Mouse (Mus musculus) E14TG2a.4 (cell line): ENCODE results near the gene Plekhg2.

ENCODE experiments used
- H3K27me3 ChIP-seq: 2 replicates; pipeline ENCODE4 v1.6.1; 2014; ENCODE audit warnings: low read length, control low read depth; ENCODE audit not compliant: insufficient read depth
- H3K36me3 ChIP-seq: 2 replicates; pipeline ENCODE4 v1.6.1; 2014; ENCODE audit warnings: low read length, control low read depth; ENCODE audit not compliant: insufficient read depth
- H3K4me1 ChIP-seq: replicated peaks from 2 replicates; pipeline ENCODE4 v1.6.1; 2014; ENCODE audit warnings: low read depth, low read length, control low read depth
- H3K4me3 ChIP-seq: replicated peaks from 2 replicates; pipeline ENCODE4 v1.5.1; 2014; ENCODE audit warnings: mild to moderate bottlenecking, low read length
- H3K9me3 ChIP-seq: 2 replicates; pipeline ENCODE4 v1.6.1; 2014; ENCODE audit warnings: low read length, control low read depth
- CTCF ChIP-seq: conservative IDR thresholded peaks from 2 replicates; pipeline ENCODE4 v1.5.1; 2014; ENCODE audit warnings: low read length
- NANOG ChIP-seq: IDR thresholded peaks from 2 replicates; pipeline ENCODE4 v1.6.1; 2014; ENCODE audit warnings: borderline replicate concordance, low read length, mixed read lengths
- POU5F1 ChIP-seq: IDR thresholded peaks from 2 replicates; pipeline ENCODE4 v1.6.1; 2014; ENCODE audit warnings: low read length, borderline replicate concordance

The Plekhg2 gene

DNA sequence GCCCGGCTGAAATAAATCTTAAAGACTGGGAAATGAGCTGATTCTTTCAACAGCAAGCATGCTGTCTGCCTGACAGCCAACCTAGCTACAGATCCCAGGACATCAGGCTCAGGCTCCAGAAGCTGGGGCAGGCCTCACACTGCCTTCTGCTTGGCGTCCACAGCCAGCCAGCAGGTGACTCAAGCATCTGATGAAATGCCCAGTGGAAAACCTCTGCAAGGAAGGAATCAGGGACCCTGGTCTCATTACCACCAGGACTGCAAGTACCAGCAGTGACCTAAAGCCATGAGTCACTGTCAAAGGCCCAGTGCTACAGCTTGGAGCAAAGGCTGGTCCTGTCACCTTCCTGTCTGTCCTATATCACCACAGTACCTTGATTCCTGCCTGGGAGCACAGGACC is 36.9 kb downstream of the Plekhg2 start:
- no peaks in the 10 kb centered on the region for H3K9me3 ChIP-seq
- no peak overlapping the region for H3K4me3 ChIP-seq
- peaks cover 83% of the 10 kb centered on the region for H3K4me1 ChIP-seq
- no peak for TF ChIP-seq POU5F1
- no peak for TF ChIP-seq CTCF
- H3K36me3 ChIP-seq: peaks cover 63% of the 10 kb centered on the region
- no peaks in the 10 kb centered on the region for H3K27me3 ChIP-seq

GRCm38 (mm10) chr7:28334534-28334933 is 37.9 kb downstream of the Plekhg2 start:
- no peak overlapping the region for H3K4me3 ChIP-seq
- peaks cover 85% of the 10 kb centered on the region for H3K4me1 ChIP-seq
- no peaks in the 10 kb centered on the region for H3K27me3 ChIP-seq
- peaks cover 72% of the 10 kb centered on the region for H3K36me3 ChIP-seq
- TF ChIP-seq POU5F1 (no peak), NANOG (no peak)
- H3K9me3 ChIP-seq: no peaks in the 10 kb centered on the region

GRCm38 (mm10) chr7:28328260-28328659 is 44.1 kb downstream of the Plekhg2 start:
- no peaks in the 10 kb centered on the region for H3K9me3 ChIP-seq
- H3K27me3 ChIP-seq: no peaks in the 10 kb centered on the region
- H3K36me3 ChIP-seq: peaks cover 100% of the 10 kb centered on the region
- TF ChIP-seq POU5F1 (no peak), NANOG (no peak), CTCF (no peak)
- peaks cover 56% of the 10 kb centered on the region for H3K4me1 ChIP-seq
- H3K4me3 ChIP-seq: no peak overlapping the region

DNA sequence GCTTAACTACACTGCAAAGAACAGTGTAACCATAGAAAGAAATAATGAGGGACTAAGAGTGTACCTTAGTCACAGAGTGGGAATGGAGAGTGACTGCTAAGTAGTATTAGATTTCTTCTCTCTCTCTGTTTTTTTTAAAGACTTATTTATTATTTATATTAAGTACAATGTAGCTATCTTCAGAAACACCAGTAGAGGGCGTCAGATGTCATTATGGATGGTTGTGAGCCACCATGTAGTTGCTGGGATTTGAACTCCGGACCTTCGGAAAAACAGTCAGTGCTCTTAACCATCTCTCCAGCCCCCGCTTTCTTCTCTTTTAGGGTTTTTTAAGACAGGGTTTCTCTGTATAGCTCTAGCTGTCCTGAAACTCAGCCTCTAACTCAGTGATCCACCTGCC is 45.9 kb downstream of the Plekhg2 start:
- Histone ChIP-seq H3K36me3 (peaks cover 100% of the 10 kb centered on the region), H3K4me3 (no peak overlapping the region), H3K4me1 (peaks cover 39% of the 10 kb centered on the region), H3K27me3 (no peaks in the 10 kb centered on the region), H3K9me3 (no peaks in the 10 kb centered on the region)
- TF ChIP-seq CTCF: peak; percentile 22
- TF ChIP-seq POU5F1: no peak

DNA sequence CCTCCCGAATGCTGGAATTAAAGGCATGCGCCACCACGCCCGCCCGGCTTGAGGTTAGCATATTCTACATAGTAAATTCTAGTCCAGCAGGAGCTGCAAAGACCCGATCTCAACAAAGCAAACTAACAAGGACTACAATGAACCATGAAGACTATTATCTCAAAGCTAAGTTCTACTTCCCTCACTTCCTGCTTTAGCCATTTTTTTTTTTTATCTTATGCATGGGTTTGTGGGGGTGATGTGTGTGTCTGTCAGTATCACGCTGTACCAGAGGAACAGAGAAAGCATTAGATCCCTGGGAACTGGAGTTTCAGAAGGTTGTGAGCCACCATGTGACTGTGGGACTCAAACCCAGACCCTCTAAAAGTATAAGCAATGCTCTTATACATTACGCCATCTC is 47.1 kb downstream of the Plekhg2 start:
- H3K4me3 ChIP-seq: no peak overlapping the region
- H3K4me1 ChIP-seq: peaks cover 27% of the 10 kb centered on the region
- H3K36me3 ChIP-seq: peaks cover 100% of the 10 kb centered on the region
- H3K9me3 ChIP-seq: no peaks in the 10 kb centered on the region
- TF ChIP-seq NANOG: no peak
- no peak for TF ChIP-seq POU5F1
- no peak for TF ChIP-seq CTCF
- H3K27me3 ChIP-seq: no peaks in the 10 kb centered on the region

DNA sequence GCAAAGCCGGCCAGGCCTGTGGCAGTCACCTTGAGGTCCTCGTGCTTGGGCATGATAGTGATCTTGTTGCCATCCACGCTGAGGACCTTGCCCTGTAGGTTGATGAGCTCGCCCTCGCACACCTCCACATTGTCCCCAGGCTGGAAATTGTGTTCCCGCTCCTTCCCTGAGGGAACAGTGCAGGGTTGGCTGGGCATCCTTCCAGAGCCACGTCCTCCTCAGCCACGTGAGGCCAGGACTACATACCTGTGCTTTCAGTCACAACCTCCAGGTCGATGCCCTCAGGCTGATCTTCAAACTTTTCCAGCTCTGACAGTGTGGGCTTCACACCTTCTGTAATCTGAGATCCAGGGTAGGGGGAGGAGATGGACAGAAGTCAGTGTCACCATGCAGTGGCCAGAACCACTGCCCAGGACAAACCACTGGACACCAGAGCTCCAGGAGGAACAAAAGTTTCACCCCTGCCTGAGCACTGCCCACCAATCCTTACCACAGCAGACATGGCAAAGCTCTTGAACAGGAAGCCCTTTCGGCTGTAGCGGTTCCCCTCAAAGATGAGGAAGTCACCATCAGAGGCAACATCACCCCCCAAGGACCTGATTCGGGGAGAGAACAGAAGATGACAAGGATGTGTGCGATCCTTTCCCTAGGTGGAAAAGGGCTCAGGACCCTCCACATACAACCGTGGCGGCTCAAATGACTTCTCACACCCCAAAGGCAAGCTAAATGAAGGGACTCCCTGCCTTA is 50.3 kb downstream of the Plekhg2 start:
- peaks cover 100% of the 10 kb centered on the region for H3K36me3 ChIP-seq
- no peak overlapping the region for H3K4me3 ChIP-seq
- H3K9me3 ChIP-seq: no peaks in the 10 kb centered on the region
- no peak for TF ChIP-seq NANOG
- no peak for TF ChIP-seq CTCF
- no peak for TF ChIP-seq POU5F1
- H3K27me3 ChIP-seq: no peaks in the 10 kb centered on the region
- peaks cover 22% of the 10 kb centered on the region for H3K4me1 ChIP-seq

DNA sequence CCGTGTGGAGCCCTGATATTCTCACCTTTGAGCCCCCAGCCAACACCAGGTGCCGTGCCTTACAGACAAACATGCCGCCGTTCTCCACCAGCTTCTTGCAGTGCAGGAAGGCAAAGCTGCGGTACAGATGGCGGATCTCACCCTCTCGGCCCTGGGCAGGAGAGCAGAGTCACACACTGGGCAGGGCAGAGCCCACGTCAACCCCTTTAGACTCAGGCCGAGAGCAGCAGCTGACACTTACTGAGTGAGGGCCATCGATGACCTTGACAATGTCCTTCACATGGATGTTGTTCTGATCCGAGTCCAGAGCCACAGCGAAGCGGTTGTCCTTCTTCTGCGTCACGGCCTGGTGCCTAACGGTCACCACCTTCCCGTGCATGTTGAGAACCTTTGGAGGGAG is 53.7 kb downstream of the Plekhg2 start:
- Histone ChIP-seq H3K4me1 (peaks cover 8% of the 10 kb centered on the region), H3K9me3 (no peaks in the 10 kb centered on the region), H3K36me3 (peaks cover 98% of the 10 kb centered on the region)

DNA sequence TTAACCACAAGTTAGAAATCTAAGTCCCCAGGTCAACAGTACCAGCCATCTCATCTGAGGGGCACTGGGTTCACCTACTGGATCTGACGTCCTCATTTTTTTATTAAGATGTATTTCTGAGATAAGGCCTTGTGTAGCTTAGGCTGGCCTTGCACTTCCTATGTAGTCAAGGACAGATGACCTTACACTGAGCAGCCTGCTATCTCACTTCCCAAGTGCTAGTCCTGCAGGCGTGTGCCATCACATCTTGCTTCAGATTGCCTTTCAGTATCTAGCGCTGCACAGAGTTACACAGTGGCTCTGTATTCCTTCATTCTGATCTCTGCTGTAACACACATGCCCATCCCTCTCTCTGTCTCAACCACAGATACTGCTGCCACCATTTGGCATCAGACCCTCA is 54.4 kb downstream of the Plekhg2 start:
- Histone ChIP-seq H3K4me3 (no peak overlapping the region), H3K36me3 (peaks cover 92% of the 10 kb centered on the region), H3K9me3 (no peaks in the 10 kb centered on the region), H3K27me3 (no peaks in the 10 kb centered on the region), H3K4me1 (peaks cover 13% of the 10 kb centered on the region)
- no peak for TF ChIP-seq POU5F1
- TF ChIP-seq CTCF: no peak
- no peak for TF ChIP-seq NANOG

More for the DNA sequence above, 53.7 kb downstream of the Plekhg2 start:
- TF ChIP-seq CTCF (no peak), NANOG (no peak), POU5F1 (no peak)
- Histone ChIP-seq H3K27me3 (no peaks in the 10 kb centered on the region), H3K4me3 (no peak overlapping the region)
